Mouse (Mus musculus): Measurements from ENCODE around the gene Camsap3. TPM values are rescaled to one million over a fixed set of nuclear protein-coding genes. Genes with fewer than 3 reads are reported as not detected.
"Not testable (repeated sequence)": the region's sequence is repeated elsewhere in the genome, so short reads cannot be mapped to it uniquely, and the experiment has no call there.

The Camsap3 gene
- polyA plus RNA-seq, 1 experiment = 69.1 TPM

DNA sequence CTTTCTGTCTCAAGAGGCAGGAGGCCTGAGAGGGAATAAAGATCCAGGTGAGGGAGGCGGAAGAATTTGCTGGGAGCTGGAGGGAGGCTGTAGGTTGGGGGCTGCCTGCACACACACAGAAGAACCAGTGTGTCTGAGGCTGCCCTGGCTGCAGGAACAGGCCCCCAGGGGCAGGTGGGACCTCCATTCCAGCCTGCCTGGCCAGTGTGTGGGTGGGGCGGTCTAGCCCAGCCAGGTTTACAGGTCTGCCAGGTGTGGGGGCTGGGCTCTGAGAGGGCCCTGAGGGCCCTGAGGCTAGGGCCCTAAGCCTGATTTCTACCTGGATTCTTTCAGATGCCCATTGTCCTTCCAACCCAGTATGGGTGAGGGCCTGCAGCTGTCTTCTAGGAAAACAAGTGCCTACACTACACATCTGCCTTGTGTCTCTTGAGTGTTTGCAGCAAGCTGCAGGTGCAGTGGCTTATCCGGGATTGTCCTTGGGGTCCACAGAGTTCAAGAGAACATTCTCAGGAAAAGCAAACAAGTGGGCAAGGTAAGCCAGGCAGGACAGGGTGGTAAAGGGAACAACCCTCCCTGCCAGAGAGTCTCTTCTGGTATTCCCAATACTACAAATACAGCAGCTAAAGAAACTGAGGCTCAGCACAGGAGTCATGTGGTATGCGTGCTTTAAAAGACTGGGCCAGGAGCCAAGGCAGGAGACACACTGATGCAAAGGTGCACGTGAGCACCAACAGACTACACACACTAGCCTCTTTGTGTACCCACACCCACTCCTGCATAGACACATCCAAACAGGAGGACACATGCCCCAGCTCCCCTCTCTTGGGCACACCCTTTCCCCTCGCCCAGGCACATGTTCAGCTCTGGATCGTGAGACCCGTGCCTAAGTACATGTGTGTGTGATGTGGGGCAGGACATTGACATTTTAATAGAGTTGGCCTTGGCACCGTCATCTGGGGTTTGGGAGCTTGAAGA is 7.4 kb upstream of the Camsap3 start:
- peak overlapping the region; percentile 37 for H3K4me3 ChIP-seq (ENCODE audit: low read depth, low read length)
- peak overlapping the region; percentile 88 for H3K27ac ChIP-seq (ENCODE audit: insufficient read depth, low read length)

GRCm38 (mm10) chr8:3581961-3582360 is 5.1 kb upstream of the Camsap3 start:
- H3K9ac ChIP-seq (ENCODE audit: low read depth, poor library complexity, severe bottlenecking); H3K9me3 ChIP-seq (replicated peaks; ENCODE audit: control insufficient read depth, insufficient read depth, low read length, poor library complexity, severe bottlenecking); H3K4me1 ChIP-seq (ENCODE audit: control insufficient read depth, insufficient read depth, low read length); H3K36me3 ChIP-seq (ENCODE audit: control insufficient read depth, insufficient read depth, low read length, poor library complexity, severe bottlenecking); H3K27ac ChIP-seq (ENCODE audit: insufficient read depth, low read length); H3K27me3 ChIP-seq (ENCODE audit: control insufficient read depth, insufficient read depth, low read length, poor library complexity, severe bottlenecking); H3K4me3 ChIP-seq (ENCODE audit: low read depth, low read length): not testable (repeated sequence)

More for the DNA sequence above, 7.4 kb upstream of the Camsap3 start:
- H3K9ac ChIP-seq (ENCODE audit: low read depth, poor library complexity, severe bottlenecking) = peak overlapping the region; percentile 11; the same call in 1 of the 2 replicates
- H3K4me1 ChIP-seq (ENCODE audit: control insufficient read depth, insufficient read depth, low read length) = peaks cover 9% of the 10 kb centered on the region
- 0 out of 2 replicates have a peak, but pooled peaks cover 2% of the 10 kb centered on the region for H3K36me3 ChIP-seq (ENCODE audit: control insufficient read depth, insufficient read depth, low read length, poor library complexity, severe bottlenecking)
- no peaks in the 10 kb centered on the region for H3K9me3 ChIP-seq (replicated peaks; ENCODE audit: control insufficient read depth, insufficient read depth, low read length, poor library complexity, severe bottlenecking)
- TF ChIP-seq EP300 (IDR thresholded peaks at IDR 0.05; ENCODE audit: insufficient read depth, low read depth, low read length) (peak; percentile 98), CTCF (IDR thresholded peaks at IDR 0.05; ENCODE audit: low read depth, low read length) (no peak), POLR2A (IDR thresholded peaks at IDR 0.05; ENCODE audit: insufficient read depth, low read length) (no peak)
- H3K27me3 ChIP-seq (ENCODE audit: control insufficient read depth, insufficient read depth, low read length, poor library complexity, severe bottlenecking) = no peaks in the 10 kb centered on the region

DNA sequence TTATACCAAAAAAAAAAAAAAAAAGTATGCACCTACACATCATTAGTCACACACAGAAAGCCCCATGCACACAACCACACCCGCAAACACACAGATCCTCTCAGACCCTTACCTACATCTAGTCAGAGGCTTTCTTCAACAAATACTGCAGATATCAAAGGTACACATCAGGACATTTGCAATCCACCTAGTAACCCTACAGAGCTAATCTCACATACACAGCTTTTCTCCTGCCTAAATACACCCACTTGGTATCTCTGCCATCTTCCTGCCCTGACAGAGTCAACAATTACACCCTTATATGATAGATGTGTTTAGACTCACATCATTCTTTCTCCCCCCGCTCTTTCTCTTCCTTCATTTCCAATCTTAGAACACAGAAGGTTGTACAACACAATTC is 641 bp upstream of the Camsap3 start:
- TF ChIP-seq CTCF (IDR thresholded peaks at IDR 0.05; ENCODE audit: low read depth, low read length) (no peak), EP300 (IDR thresholded peaks at IDR 0.05; ENCODE audit: insufficient read depth, low read depth, low read length) (no peak), POLR2A (IDR thresholded peaks at IDR 0.05; ENCODE audit: insufficient read depth, low read length) (no peak)

DNA sequence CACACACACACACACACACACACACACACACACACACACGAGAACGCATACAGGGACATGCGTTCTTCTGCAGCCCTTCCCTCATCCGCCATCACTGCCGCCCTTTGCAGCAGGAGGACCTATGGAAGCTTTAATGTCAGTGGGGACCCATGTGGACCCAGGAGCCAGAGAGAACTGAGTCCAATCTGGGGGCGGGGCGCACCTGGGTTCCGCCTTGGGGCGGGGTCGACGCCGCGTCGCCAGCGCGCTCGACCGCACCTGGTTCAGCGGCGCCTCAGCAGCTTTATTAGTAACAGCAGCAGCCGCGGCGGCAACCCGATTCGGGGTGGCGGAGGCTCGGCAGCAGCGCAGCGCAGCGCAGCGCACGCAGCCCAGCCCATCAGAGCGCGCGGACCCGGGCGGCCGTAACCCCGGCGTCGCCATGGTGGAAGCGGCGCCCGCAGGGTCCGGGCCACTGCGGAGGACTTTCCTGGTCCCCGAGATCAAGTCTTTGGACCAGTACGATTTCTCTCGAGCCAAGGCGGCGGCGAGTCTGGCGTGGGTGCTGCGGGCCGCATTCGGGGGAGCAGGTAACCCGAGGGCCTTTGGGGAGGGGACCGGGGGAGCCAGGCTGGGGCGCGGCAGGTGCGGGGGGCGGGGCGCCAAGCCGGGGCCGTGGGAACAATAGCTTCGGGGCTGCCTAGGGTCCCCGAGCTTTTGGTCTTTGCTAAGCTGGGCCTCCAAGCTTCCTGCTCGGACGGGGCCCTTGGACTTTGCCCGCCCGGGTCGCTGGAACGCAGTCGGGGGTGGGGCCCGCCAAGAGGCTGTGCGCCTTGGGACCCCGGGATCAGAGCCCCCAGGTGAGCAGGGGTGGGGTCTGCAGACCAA is 531 bp downstream of the Camsap3 start:
- Histone ChIP-seq H3K9me3 (replicated peaks; ENCODE audit: control insufficient read depth, insufficient read depth, low read length, poor library complexity, severe bottlenecking) (no peaks in the 10 kb centered on the region), H3K4me3 (ENCODE audit: low read depth, low read length) (peak overlapping the region; percentile 93), H3K4me1 (ENCODE audit: control insufficient read depth, insufficient read depth, low read length) (peaks cover 3% of the 10 kb centered on the region), H3K9ac (ENCODE audit: low read depth, poor library complexity, severe bottlenecking) (peak overlapping the region; percentile 95), H3K27ac (ENCODE audit: insufficient read depth, low read length) (peak overlapping the region; percentile 71), H3K27me3 (ENCODE audit: control insufficient read depth, insufficient read depth, low read length, poor library complexity, severe bottlenecking) (no peaks in the 10 kb centered on the region), H3K36me3 (ENCODE audit: control insufficient read depth, insufficient read depth, low read length, poor library complexity, severe bottlenecking) (no peaks in the 10 kb centered on the region)
- no peak for TF ChIP-seq EP300 (IDR thresholded peaks at IDR 0.05; ENCODE audit: insufficient read depth, low read depth, low read length)
- TF ChIP-seq CTCF (IDR thresholded peaks at IDR 0.05; ENCODE audit: low read depth, low read length) = no peak
- TF ChIP-seq POLR2A (IDR thresholded peaks at IDR 0.05; ENCODE audit: insufficient read depth, low read length) = peak; percentile 40

More for the DNA sequence above, 641 bp upstream of the Camsap3 start:
- H3K27me3 ChIP-seq (ENCODE audit: control insufficient read depth, insufficient read depth, low read length, poor library complexity, severe bottlenecking) = no peaks in the 10 kb centered on the region
- no peak overlapping the region for H3K4me3 ChIP-seq (ENCODE audit: low read depth, low read length)
- no peaks in the 10 kb centered on the region for H3K36me3 ChIP-seq (ENCODE audit: control insufficient read depth, insufficient read depth, low read length, poor library complexity, severe bottlenecking)
- no peak overlapping the region for H3K27ac ChIP-seq (ENCODE audit: insufficient read depth, low read length)
- no peak overlapping the region for H3K9ac ChIP-seq (ENCODE audit: low read depth, poor library complexity, severe bottlenecking)
- peaks cover 3% of the 10 kb centered on the region for H3K4me1 ChIP-seq (ENCODE audit: control insufficient read depth, insufficient read depth, low read length)
- no peaks in the 10 kb centered on the region for H3K9me3 ChIP-seq (replicated peaks; ENCODE audit: control insufficient read depth, insufficient read depth, low read length, poor library complexity, severe bottlenecking)

GRCm38 (mm10) chr8:3588258-3588633 is 1.2 kb downstream of the Camsap3 start:
- no peak for TF ChIP-seq EP300 (IDR thresholded peaks at IDR 0.05; ENCODE audit: insufficient read depth, low read depth, low read length)
- no peak for TF ChIP-seq CTCF (IDR thresholded peaks at IDR 0.05; ENCODE audit: low read depth, low read length)
- TF ChIP-seq POLR2A (IDR thresholded peaks at IDR 0.05; ENCODE audit: insufficient read depth, low read length) = no peak

More at GRCm38 (mm10) chr8:3588258-3588633, 1.2 kb downstream of the Camsap3 start:
- peaks cover 5% of the 10 kb centered on the region for H3K4me1 ChIP-seq (ENCODE audit: control insufficient read depth, insufficient read depth, low read length)
- H3K27ac ChIP-seq (ENCODE audit: insufficient read depth, low read length) = no peak overlapping the region
- H3K27me3 ChIP-seq (ENCODE audit: control insufficient read depth, insufficient read depth, low read length, poor library complexity, severe bottlenecking) = no peaks in the 10 kb centered on the region
- peak overlapping the region; percentile 95 for H3K9ac ChIP-seq (ENCODE audit: low read depth, poor library complexity, severe bottlenecking)
- no peaks in the 10 kb centered on the region for H3K36me3 ChIP-seq (ENCODE audit: control insufficient read depth, insufficient read depth, low read length, poor library complexity, severe bottlenecking)
- H3K4me3 ChIP-seq (ENCODE audit: low read depth, low read length) = peak overlapping the region; percentile 93
- no peaks in the 10 kb centered on the region for H3K9me3 ChIP-seq (replicated peaks; ENCODE audit: control insufficient read depth, insufficient read depth, low read length, poor library complexity, severe bottlenecking)
